Mouse (Mus musculus): ENCODE results near the gene Hrh1. TPM values are rescaled to one million over a fixed set of nuclear protein-coding genes. Genes with fewer than 3 reads are reported as not detected.

Hrh1 gene
- polyA plus RNA-seq, 1 experiment from 2014 or later = 1.0 TPM

GRCm38 (mm10) chr6:114390129-114390528, 7.6 kb upstream of the Hrh1 start:
- no peaks in the 10 kb centered on the region for H3K9me3 ChIP-seq
- no peak overlapping the region for H3K4me3 ChIP-seq
- H3K27ac ChIP-seq (replicated peaks) = no peak overlapping the region
- no peaks in the 10 kb centered on the region for H3K27me3 ChIP-seq
- H3K4me1 ChIP-seq (replicated peaks) = no peaks in the 10 kb centered on the region
- H3K9ac ChIP-seq = no peak overlapping the region
- ATAC-seq (ENCODE audit: low FRiP score, low read depth) = no peak
- WGBS = 87% methylated on average over 2 of the region's 2 CpGs
- no peak overlapping the region for H3K4me2 ChIP-seq
- no peaks in the 10 kb centered on the region for H3K36me3 ChIP-seq

- 57% methylated on average over 4 of the region's 4 CpGs for WGBS
- Histone ChIP-seq H3K4me1 (replicated peaks) (peaks cover 25% of the 10 kb centered on the region), H3K9me3 (no peaks in the 10 kb centered on the region), H3K4me2 (no peak overlapping the region), H3K36me3 (no peaks in the 10 kb centered on the region), H3K27ac (replicated peaks) (no peak overlapping the region), H3K27me3 (peaks cover 30% of the 10 kb centered on the region), H3K4me3 (no peak overlapping the region), H3K9ac (no peak overlapping the region)
- no peak for ATAC-seq (ENCODE audit: low FRiP score, low read depth)
These were observed 2.8 kb upstream of the Hrh1 start for GRCm38 (mm10) chr6:114394982-114395381.

- Histone ChIP-seq H3K36me3 (no peaks in the 10 kb centered on the region), H3K4me2 (no peak overlapping the region), H3K9ac (no peak overlapping the region), H3K9me3 (no peaks in the 10 kb centered on the region), H3K27me3 (peaks cover 30% of the 10 kb centered on the region), H3K27ac (replicated peaks) (no peak overlapping the region), H3K4me3 (no peak overlapping the region), H3K4me1 (replicated peaks) (peaks cover 25% of the 10 kb centered on the region)
- no peak for ATAC-seq (ENCODE audit: low FRiP score, low read depth)
- 64% methylated on average over 4 of the region's 4 CpGs for WGBS
These were observed 1.1 kb upstream of the Hrh1 start for GRCm38 (mm10) chr6:114396605-114397004.

GRCm38 (mm10) chr6:114397280-114397679, 456 bp upstream of the Hrh1 start:
- peak overlapping the region; percentile 36 for H3K9ac ChIP-seq
- no peak overlapping the region for H3K27ac ChIP-seq (replicated peaks)
- peaks cover 25% of the 10 kb centered on the region for H3K4me1 ChIP-seq (replicated peaks)
- peak overlapping the region; percentile 56 for H3K4me3 ChIP-seq
- H3K9me3 ChIP-seq = no peaks in the 10 kb centered on the region
- H3K4me2 ChIP-seq = peak overlapping the region; percentile 99
- no peaks in the 10 kb centered on the region for H3K36me3 ChIP-seq
- ATAC-seq (ENCODE audit: low FRiP score, low read depth) = no peak
- 5% methylated on average over 11 of the region's 11 CpGs for WGBS
- H3K27me3 ChIP-seq = peaks cover 30% of the 10 kb centered on the region

GRCm38 (mm10) chr6:114398626-114399025, 890 bp downstream of the Hrh1 start:
- 3% methylated on average over 9 of the region's 9 CpGs for WGBS
- H3K9ac ChIP-seq = no peak overlapping the region
- peaks cover 30% of the 10 kb centered on the region for H3K27me3 ChIP-seq
- peak overlapping the region; percentile 99 for H3K4me2 ChIP-seq
- H3K36me3 ChIP-seq = no peaks in the 10 kb centered on the region
- H3K4me3 ChIP-seq = peak overlapping the region; percentile 56; the same call in 1 of the 2 replicates
- peaks cover 28% of the 10 kb centered on the region for H3K4me1 ChIP-seq (replicated peaks)
- H3K9me3 ChIP-seq = no peaks in the 10 kb centered on the region
- peak; percentile 33; the same call in 1 of the 2 replicates for ATAC-seq (ENCODE audit: low FRiP score, low read depth)
- no peak overlapping the region for H3K27ac ChIP-seq (replicated peaks)

GRCm38 (mm10) chr6:114400387-114400786, 2.7 kb downstream of the Hrh1 start:
- Histone ChIP-seq H3K36me3 (no peaks in the 10 kb centered on the region), H3K9ac (no peak overlapping the region)
- 76% methylated on average over 10 of the region's 10 CpGs for WGBS

GRCm38 (mm10) chr6:114400841-114401240, 3.1 kb downstream of the Hrh1 start:
- Histone ChIP-seq H3K9ac (no peak overlapping the region), H3K27me3 (peaks cover 30% of the 10 kb centered on the region)
- no peak for ATAC-seq (ENCODE audit: low FRiP score, low read depth)

More at GRCm38 (mm10) chr6:114400387-114400786, 2.7 kb downstream of the Hrh1 start:
- peaks cover 30% of the 10 kb centered on the region for H3K27me3 ChIP-seq
- H3K9me3 ChIP-seq = no peaks in the 10 kb centered on the region
- no peak overlapping the region for H3K4me2 ChIP-seq
- H3K27ac ChIP-seq (replicated peaks) = no peak overlapping the region
- ATAC-seq (ENCODE audit: low FRiP score, low read depth) = no peak
- peaks cover 32% of the 10 kb centered on the region for H3K4me1 ChIP-seq (replicated peaks)
- no peak overlapping the region for H3K4me3 ChIP-seq

GRCm38 (mm10) chr6:114402161-114402560, 4.4 kb downstream of the Hrh1 start:
- WGBS = 83% methylated on average over 2 of the region's 2 CpGs
- Histone ChIP-seq H3K9me3 (no peaks in the 10 kb centered on the region), H3K27me3 (peaks cover 19% of the 10 kb centered on the region), H3K9ac (no peak overlapping the region), H3K4me3 (no peak overlapping the region), H3K36me3 (no peaks in the 10 kb centered on the region), H3K4me1 (replicated peaks) (peaks cover 29% of the 10 kb centered on the region), H3K27ac (replicated peaks) (no peak overlapping the region), H3K4me2 (no peak overlapping the region)
- ATAC-seq (ENCODE audit: low FRiP score, low read depth) = no peak

More at GRCm38 (mm10) chr6:114400841-114401240, 3.1 kb downstream of the Hrh1 start:
- Histone ChIP-seq H3K27ac (replicated peaks) (no peak overlapping the region), H3K36me3 (no peaks in the 10 kb centered on the region), H3K9me3 (no peaks in the 10 kb centered on the region), H3K4me3 (no peak overlapping the region), H3K4me2 (no peak overlapping the region), H3K4me1 (replicated peaks) (peaks cover 32% of the 10 kb centered on the region)
- WGBS = 45% methylated on average over 8 of the region's 8 CpGs

- no peak overlapping the region for H3K9ac ChIP-seq
- WGBS = 28% methylated on average over 8 of the region's 8 CpGs
- H3K4me3 ChIP-seq = no peak overlapping the region
- H3K4me1 ChIP-seq (replicated peaks) = peaks cover 23% of the 10 kb centered on the region
- peaks cover 6% of the 10 kb centered on the region; the same call in 1 of the 2 replicates for H3K27me3 ChIP-seq
- H3K4me2 ChIP-seq = no peak overlapping the region
- no peak overlapping the region for H3K27ac ChIP-seq (replicated peaks)
- no peaks in the 10 kb centered on the region for H3K9me3 ChIP-seq
- no peaks in the 10 kb centered on the region for H3K36me3 ChIP-seq
- ATAC-seq (ENCODE audit: low FRiP score, low read depth) = no peak
These were observed 5.9 kb downstream of the Hrh1 start for GRCm38 (mm10) chr6:114403632-114404031.

- Histone ChIP-seq H3K27me3 (peaks cover 1% of the 10 kb centered on the region; the same call in 1 of the 2 replicates), H3K27ac (replicated peaks) (no peak overlapping the region), H3K4me2 (no peak overlapping the region)
These were observed 6.4 kb downstream of the Hrh1 start for GRCm38 (mm10) chr6:114404128-114404527.

GRCm38 (mm10) chr6:114404774-114405468, 7.2 kb downstream of the Hrh1 start:
- 68% methylated on average over 7 of the region's 7 CpGs for WGBS
- Histone ChIP-seq H3K27me3 (no peaks in the 10 kb centered on the region), H3K4me2 (no peak overlapping the region), H3K4me3 (no peak overlapping the region), H3K9ac (no peak overlapping the region), H3K27ac (replicated peaks) (0 out of 2 replicates have a peak overlapping the region, but pooled peaks have one; percentile 26), H3K4me1 (replicated peaks) (peaks cover 17% of the 10 kb centered on the region), H3K9me3 (no peaks in the 10 kb centered on the region), H3K36me3 (no peaks in the 10 kb centered on the region)
- no peak for ATAC-seq (ENCODE audit: low FRiP score, low read depth)

More at GRCm38 (mm10) chr6:114404128-114404527, 6.4 kb downstream of the Hrh1 start:
- no peak for ATAC-seq (ENCODE audit: low FRiP score, low read depth)
- no peak overlapping the region for H3K9ac ChIP-seq
- H3K4me1 ChIP-seq (replicated peaks) = peaks cover 19% of the 10 kb centered on the region
- H3K36me3 ChIP-seq = no peaks in the 10 kb centered on the region
- 57% methylated on average over 5 of the region's 5 CpGs for WGBS
- H3K4me3 ChIP-seq = no peak overlapping the region
- H3K9me3 ChIP-seq = no peaks in the 10 kb centered on the region

GRCm38 (mm10) chr6:114406634-114407033, 8.9 kb downstream of the Hrh1 start:
- no peaks in the 10 kb centered on the region for H3K9me3 ChIP-seq
- H3K36me3 ChIP-seq = no peaks in the 10 kb centered on the region
- 41% methylated on average over 1 of the region's 1 CpGs for WGBS
- peaks cover 17% of the 10 kb centered on the region for H3K4me1 ChIP-seq (replicated peaks)
- no peak for ATAC-seq (ENCODE audit: low FRiP score, low read depth)
- no peak overlapping the region for H3K9ac ChIP-seq
- H3K27me3 ChIP-seq = no peaks in the 10 kb centered on the region
- H3K27ac ChIP-seq (replicated peaks) = no peak overlapping the region
- H3K4me3 ChIP-seq = no peak overlapping the region
- H3K4me2 ChIP-seq = no peak overlapping the region

Measured in hindbrain, embryonic 15.5 days (tissue).